Mouse (Mus musculus) testis, postnatal 10 days (tissue): ENCODE data around the gene Trim65.
"Not testable (repeated sequence)": the region's sequence is repeated elsewhere in the genome, so short reads cannot be mapped to it uniquely, and the experiment has no call there.

Experiments
- DNase-seq: peaks from one replicate; pipeline ENCODE4 v3.0.0; 2021; ENCODE audit warnings: low spot score

Trim65 gene

DNA sequence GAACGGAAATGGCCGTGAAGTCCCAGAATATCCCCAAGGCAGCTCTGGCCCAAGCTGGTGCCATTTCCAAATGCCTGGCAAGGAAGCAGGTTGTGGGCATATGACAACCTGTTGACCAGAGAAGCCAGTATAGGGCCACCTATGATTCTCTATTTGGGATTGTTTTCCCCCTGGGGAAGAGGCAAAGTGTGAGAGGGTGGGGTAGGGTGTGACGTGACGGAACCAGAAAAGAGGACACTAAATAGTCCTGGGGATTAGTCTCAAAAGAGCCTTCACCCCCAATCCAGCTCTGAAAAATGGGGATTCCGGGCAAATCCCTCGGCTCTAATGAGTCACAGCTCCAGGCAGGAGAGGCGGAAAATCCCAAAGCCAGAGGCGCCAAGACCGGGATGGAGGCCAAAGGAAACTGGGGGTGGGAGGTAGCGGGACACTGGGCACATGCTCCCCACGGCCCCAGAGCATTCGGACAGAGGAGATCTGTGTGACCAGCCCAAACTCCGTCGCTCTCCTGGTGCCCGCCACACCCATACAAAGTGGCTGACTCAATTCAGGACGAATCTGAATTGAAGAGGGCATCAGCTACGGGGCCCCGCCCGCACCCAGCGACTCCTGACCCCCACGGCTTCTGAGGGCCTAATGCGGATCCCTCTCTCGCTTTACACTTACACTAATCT is 22.3 kb downstream of the Trim65 start:
- peak; percentile 76 for DNase-seq

DNA sequence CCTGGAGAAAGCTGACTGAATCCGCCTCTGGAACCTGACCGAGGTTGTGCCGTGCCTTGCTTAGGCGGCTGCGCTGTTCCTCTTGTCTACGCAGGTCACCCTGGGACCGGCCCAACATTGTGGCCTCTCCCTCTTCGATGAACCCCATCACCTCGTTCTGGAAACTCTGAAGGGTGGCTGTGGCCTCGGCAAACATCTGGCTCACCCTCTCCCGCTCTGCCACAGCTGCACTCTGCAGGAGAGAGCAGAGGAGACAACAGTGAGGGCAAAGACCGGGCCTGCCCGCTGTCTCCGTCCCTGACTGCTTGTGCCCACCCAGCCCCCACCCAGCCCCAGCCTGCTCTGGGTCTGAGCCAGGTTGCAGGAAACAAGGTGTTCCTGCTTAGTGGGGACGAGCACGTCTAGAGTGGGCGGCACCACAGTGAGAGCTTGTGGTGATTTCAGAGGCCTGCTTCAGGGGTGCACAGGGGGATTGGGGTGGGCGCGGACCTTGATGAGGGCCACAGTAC is 23.1 kb downstream of the Trim65 start:
- peak; percentile 69 for DNase-seq

GRCm38 (mm10) chr11:116106963-116107776 is 23.8 kb downstream of the Trim65 start:
- DNase-seq, result peak; percentile 69

DNA sequence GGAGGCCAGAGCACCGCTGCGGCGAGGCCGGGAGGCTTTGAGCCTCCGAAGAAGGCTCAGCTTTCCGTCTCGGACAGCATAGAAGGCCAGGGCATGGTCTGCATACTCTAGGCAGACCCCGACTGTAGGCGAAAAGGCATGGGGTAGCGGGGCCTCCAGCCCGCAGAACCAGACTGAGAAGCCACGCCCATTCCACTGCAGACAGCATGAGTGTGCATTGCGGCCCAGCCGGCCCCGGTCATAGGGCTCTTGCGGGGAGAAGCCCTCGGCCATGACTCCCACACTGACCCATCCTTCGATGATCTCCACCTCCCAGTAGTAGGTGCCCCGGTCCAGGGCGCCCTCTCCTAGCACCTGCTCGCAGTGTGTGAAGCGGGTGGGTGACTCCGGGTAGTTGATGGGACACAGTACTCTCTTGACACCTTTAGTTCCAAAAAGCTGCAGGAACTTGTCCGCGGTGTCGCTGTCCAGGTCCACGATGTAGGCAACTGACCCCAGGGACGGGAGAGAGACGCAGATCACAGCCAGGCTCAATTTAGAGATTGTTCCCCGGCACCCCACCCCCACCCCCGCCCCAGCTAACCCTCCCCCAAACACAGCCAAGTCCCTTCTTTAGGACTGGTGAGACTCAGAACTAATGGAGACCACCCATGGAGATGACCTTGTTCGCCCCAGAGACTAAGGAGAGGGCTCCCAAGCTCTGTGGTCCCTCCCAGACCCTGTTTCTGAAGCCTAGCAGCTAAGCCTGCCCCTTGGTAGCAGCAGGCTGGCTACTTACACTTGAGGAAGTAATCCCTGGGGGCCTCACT is 24.6 kb downstream of the Trim65 start:
- DNase-seq, result peak; percentile 69

- DNase-seq, result no peak
Measured at GRCm38 (mm10) chr11:116105065-116105464, 25.9 kb downstream of the Trim65 start.

DNA sequence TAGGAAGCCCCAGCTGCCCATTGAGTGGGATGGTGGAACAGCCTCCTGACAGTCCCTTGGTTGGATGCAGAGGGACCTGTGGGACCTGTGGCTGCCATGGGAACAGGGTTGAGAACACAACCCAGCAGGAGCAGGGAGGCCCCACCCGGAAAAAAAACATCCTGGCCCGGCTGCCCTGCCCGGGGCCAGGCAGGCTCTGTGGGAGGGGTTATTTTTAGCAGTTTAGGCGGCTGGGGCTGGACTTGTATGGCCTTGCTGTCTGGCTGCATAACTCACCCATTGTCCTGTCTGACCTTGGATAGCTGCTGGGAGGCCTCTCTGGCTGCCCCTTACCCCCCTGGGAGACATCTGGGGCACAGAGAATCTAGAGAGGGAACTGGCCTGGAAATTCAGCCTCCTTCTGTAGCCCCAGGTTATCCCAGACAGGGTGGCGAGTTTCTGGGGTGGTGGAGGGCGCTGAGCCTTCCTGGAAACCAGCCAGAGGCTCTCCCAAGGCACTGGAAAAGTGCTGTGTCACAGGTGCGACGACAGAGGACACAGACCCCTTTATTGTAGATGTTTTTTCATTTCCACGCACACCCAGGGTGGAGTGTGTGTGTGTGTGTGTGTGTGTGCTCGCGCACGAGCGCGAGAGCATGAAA is 26.8 kb downstream of the Trim65 start:
- DNase-seq, result peak; percentile 75

- DNase-seq, result peak; percentile 58
Measured at GRCm38 (mm10) chr11:116103572-116103971, 27.4 kb downstream of the Trim65 start.

GRCm38 (mm10) chr11:116102472-116102871 is 28.5 kb downstream of the Trim65 start:
- no peak for DNase-seq

DNA sequence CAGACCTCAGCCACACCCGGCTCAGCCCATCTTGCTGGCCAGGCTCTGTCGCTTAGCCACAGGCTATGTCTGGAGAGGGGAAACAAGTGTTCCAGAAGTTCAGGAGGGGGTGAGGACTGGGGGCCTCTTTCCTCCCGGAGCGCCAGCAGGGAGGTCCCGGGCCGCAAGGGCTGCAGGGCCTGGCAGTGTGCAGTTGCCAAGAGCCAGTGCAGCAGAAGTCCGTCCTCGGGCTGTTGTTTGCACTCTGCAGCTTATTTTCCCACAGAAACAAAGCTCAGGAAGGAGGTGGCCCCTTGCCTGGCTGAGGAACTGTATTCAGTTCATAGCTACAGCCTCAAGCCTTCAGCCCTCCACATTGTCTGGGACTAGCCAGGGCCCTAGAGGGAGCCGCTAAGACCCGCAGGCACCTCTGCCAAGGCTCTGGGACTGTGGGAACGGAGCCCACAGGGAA is 29.0 kb downstream of the Trim65 start:
- DNase-seq, result peak; percentile 56

DNA sequence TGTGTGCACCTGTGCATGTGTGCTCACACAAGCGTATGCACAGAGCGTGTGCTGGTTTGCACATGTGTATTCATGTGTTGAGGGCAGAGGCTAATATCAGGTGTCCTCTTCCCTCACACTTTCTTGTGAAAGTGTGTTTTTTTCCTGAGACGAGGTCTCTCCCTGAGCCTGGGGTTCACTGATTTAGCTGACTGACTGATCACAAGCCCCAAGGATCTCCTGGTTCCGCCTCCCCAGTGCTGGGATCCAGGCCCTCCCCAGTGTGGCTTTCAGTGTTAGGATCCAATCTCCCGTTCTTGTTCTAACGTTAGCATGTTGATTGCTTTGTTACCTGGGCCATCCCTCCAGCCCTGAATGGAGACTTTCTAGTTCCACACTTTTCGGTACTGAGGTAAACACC is 30.1 kb downstream of the Trim65 start:
- no peak for DNase-seq

DNA sequence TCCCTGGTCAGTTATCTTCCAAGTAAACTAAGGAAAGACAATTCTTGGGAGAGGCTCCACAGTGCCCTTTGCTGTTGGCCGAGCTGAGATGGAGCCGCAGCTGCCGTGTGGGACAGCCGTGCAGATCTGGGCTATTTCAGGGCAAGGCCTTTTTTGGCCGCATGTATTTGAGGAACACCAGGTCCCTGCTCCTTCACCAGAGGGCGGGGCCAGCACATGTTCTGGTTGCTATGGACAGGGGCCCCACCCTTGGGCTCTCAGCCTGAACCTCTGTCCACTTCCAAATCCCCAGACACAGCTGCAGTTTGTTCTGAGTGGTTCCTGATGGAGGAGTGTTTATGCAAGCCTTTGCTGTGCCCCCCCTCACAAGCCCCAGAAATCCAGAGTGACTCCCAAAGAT is 30.5 kb downstream of the Trim65 start:
- peak; percentile 80 for DNase-seq

- no peak for DNase-seq
Measured at GRCm38 (mm10) chr11:116099462-116099861, 31.5 kb downstream of the Trim65 start.

- no peak for DNase-seq
Measured at GRCm38 (mm10) chr11:116098711-116099460, 32.0 kb downstream of the Trim65 start.

GRCm38 (mm10) chr11:116096213-116097108 is 34.5 kb downstream of the Trim65 start:
- no peak for DNase-seq

- no peak for DNase-seq
Measured at GRCm38 (mm10) chr11:116095573-116095972, 35.4 kb downstream of the Trim65 start.

- peak; percentile 43 for DNase-seq
Measured at GRCm38 (mm10) chr11:116093771-116094565, 37.0 kb downstream of the Trim65 start.

- not testable (repeated sequence) for DNase-seq
Measured at GRCm38 (mm10) chr11:116092959-116093358, 38.0 kb downstream of the Trim65 start.

GRCm38 (mm10) chr11:116091591-116091990 is 39.3 kb downstream of the Trim65 start:
- DNase-seq, result no peak

- no peak for DNase-seq
Measured at GRCm38 (mm10) chr11:116089545-116089944, 41.4 kb downstream of the Trim65 start.
